Mouse (Mus musculus) 416B (cell line): ENCODE data around the gene Smim1.

ENCODE experiments used
- DNase-seq: peaks from one replicate; pipeline ENCODE4 v3.0.0; 2011; ENCODE audit warnings: low read depth

The Smim1 gene

DNA sequence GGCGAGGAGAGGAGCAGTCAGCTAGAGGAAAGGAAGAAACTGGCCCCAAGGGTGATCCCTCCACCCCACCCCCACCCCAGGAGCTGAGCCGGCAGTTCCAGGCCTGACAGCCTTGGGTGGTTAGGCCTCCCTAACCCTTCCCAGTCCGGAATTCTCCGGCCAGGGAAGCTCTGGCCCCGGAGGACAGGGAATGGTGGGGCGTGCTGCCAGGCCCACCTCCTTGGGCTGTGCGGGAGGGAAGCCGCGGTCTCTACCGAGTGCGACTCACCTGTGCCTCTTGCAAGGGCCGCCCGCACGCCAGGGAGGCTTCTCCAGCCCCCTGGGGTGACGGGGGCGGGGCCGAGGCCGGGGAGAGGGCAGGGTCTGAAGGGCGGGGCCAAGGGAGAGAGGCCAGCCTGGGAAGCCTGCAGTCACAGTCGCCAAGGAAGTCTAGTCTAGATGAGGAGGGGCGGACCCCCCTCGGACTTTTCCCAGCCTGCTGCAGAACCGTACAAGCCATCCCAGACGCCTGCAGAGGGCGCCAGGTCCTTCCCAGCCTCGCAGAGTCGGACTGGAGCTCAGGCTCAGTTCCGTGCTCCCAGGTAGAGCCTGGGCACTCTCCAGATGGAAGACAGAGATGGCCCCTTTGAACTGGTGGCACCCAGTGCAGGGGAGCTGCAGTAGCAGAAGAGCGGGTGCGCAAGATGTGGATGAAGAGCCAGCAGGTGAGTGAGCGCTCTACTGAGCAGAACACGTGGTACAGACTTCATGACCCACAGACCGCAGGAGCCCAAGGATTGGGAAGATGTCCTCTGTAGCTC is at the start of gene Smim1:
TSS of gene Smim1 (minus strand) at position 590 of the 800 bp plus-strand sequence.
- no peak for DNase-seq

GRCm38 (mm10) chr4:154071941-154072340 is 45.9 kb upstream of the Smim1 start:
- no peak for DNase-seq

DNA sequence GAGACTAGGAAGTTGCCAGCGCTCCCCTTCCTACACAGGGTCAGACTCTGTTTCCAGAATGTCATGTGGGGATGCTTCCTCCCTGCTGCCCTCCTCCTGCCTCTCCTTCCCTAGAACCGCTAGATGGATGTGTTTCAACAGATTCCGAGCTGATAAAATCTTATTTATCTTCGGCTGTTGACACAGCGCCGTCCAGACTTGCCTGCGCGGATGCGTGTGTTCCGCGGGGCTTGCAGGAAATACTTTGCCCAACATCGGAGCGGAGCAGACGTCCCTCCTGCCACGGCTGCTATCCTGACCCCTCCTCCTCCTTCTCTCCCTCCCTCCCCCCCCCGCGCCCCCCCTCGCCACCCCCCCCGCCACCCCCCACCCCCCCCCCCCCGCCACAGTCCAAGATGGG is 45.5 kb upstream of the Smim1 start:
- no peak for DNase-seq

DNA sequence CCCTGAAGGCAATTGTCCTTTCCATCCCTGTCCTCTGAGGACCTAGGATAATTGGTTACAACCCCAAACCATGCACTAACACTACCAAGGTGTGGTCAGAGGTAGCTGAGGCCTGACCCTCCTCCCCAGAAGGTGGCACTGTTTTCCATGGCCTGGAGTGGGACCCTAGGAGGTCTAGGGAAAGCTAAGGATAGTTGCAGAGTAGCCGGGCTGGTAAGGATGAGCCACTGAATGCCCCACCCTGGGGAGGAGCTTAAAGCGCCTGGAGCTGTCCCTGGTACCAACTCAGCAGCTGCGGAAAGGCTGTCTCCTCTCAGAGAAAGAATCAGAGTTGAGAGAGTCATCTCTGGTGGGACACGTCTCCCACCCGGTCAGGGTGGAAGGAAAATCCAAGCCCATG is 44.9 kb upstream of the Smim1 start:
- peak; percentile 17 for DNase-seq

DNA sequence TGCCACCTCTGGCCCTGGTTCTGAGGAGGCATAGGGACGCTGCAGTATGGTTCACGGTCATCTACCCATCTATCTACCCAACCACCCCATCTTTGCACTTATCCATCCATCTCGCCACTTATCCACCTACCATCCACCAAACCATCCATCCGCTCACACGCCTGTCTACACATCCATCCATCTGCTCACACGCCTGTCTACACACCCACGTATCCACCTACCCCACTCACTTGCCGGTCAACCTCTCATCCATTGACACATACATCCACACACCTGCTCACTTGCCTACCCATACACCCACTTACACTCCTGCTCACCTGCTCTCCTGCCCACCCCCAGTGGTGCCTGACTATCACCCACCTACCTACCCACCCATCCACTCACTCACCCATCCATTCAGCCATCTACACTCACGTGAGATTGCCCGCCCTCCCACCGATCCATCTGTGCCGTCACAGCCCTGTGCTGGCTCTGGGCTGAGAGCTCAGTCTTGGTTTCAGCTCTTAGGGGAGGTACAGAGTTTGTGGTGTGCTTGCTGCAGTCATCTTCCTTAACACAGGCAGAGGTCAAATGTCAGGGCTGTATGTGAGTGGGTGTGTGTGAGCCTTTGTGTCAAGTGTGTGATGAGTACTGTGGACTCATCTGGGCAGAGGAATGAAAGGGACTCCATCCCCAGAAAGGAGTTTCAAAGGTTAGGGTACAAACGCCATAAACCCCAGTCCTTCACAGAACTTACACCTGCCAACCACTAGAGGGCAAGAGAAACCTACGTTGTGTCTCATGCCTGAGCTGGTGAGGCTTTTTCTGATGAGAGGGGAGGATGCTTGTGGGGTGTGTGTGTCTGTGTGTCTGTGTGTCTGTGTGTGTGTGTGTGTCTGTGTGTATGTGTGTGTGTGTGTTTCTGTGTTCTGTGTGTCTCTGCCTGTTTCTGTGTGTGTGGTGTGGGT is 39.1 kb upstream of the Smim1 start:
- peak; percentile 45 for DNase-seq

- DNase-seq, result no peak
Observed at GRCm38 (mm10) chr4:154057696-154058095, 31.7 kb upstream of the Smim1 start.

DNA sequence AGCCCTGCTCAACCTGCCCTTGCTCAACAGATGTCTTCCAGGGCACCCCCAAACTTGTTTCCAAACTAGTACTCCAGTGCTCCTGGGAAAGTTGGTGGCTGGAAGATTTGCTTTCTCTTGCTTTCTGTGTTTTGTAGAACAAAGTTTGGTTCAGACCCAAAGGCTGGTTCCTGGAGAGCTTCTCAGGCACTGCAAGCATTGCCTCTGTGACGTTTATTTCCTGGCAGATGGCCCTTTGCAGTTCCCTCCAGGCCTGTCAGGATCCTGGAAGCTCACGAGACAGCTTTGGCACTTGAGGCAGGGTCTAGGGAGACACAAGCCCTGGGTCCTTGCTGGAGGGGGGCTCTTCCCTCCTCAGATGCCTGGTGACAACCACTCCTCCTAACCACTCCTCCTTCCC is 30.6 kb upstream of the Smim1 start:
- DNase-seq, result no peak

GRCm38 (mm10) chr4:154056046-154056445 is 30.0 kb upstream of the Smim1 start:
- no peak for DNase-seq

GRCm38 (mm10) chr4:154055482-154055881 is 29.5 kb upstream of the Smim1 start:
- no peak for DNase-seq

DNA sequence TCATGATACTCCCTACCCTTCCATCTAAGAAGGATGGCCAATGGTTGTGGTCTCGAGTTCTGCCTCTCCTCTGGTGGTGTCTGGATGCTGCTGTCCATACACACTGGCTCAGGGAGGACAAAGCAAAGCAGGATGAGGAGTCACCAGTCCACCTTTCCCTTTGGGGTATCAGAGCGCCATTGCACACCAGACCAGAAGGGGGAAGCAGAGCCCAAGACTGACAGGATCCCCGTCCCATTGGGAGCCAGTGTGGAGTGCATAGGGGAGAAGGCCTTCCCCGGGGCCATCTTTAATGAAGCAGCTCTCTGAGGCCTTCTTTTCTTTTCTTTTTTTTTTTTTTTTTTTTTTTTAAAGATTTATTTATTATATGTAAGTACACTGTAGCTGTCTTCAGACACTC is 27.0 kb upstream of the Smim1 start:
- peak; percentile 4 for DNase-seq

- DNase-seq, result no peak
Observed at GRCm38 (mm10) chr4:154051401-154051800, 25.4 kb upstream of the Smim1 start.

- DNase-seq, result no peak
Observed at GRCm38 (mm10) chr4:154045837-154046236, 19.8 kb upstream of the Smim1 start.

GRCm38 (mm10) chr4:154042577-154042976 is 16.5 kb upstream of the Smim1 start, which contains the start of gene Ccdc27:
Gene Ccdc27 (minus strand): TSS chr4:154042677.
- DNase-seq, result no peak

DNA sequence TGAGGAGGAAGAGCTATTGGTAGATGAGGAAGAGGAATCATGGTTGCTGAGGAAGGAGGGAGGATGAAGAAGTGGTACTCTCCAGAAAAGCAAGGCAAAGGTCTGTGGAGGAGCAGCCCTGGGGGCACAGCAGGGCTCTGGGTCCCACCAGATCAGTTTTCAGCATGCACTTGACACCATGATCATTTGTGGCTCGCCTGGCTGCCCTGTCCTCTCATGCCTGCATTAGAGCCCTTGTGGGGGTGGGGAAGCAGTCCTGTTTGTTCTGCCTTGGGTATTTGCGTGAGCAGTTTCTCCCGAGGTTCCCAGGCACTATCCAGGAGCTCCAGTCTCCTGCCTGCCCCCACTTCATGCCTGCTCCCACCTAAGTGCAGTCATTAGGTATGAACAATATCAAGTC is 11.1 kb upstream of the Smim1 start:
- DNase-seq, result no peak

DNA sequence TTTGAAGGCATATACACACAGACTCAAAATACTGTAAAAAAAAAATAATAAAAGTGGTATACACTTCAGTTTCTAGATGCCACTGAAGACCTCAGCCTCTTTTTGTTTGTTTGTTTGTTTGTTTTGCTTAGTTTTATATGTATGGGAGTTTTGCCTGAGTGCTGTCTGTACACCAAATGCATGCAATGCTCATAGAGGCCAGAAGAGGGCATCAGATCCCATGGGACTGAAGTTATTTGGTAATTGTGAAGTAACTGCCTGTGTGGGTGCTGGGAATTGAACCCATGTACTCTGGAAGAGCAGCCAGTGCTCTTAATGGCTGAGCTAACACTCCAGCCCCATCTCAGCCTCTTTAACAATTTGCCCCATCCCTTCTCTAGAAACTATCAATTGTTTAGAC is 2.6 kb upstream of the Smim1 start:
- DNase-seq, result peak; percentile 33

DNA sequence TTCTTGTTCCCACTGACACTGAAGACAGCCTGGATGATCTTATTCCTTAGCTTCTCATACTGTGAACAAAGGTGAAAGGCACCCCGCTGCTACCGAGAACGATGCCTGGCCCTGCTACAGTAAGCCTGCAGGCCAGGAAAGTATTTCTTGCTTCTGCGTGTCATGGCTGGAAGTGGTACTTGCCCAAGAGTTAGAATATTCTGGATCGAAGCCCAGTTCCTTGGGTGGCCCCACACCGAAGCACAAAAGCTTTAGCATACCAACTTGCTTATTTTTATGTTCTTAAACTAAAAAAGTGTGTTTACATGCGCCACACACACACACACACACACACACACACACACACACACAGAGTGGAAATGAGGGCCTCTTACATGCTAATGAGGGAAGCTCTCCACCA is 2.0 kb upstream of the Smim1 start:
- DNase-seq, result no peak

- DNase-seq, result no peak
Observed at GRCm38 (mm10) chr4:154026441-154026761, 371 bp upstream of the Smim1 start.

DNA sequence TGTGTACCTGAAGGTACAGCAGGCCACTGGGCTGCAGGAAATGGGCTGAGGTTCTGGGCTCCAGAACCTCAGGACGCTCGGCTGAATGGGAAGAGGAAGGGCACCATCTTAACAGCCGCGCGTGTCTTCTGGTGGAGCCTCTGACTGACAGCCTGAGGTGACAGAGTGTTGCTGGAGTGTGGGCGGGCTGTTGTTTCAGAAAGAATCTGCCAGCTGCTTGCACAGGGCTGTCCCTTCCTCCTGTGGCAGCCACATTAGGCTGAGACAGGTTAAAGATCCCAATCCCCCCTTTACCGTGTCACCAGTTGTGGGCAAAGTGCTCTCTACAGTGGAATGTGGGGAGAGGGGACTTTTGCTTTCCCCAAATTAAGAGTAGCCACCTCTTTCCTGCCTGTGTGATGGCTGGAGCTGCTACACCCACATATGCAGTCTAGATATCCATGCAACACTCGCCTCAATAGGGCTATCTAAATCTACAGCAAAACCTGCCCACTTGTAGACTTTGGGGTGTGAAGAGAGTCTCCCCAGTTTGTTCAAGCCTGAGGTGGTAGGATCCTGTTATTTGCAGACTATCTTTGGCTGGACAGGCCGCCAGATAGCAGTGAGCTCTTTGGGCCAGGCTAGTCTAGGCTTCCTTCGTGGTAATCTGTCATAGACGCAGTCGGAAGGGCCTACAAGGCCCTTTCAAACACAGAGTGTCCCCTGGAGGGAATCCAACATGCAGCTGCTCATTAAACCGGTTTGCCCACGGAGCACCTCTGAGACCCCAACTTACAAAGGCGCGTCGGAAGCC is 1.1 kb downstream of the Smim1 start:
- DNase-seq, result no peak

GRCm38 (mm10) chr4:154023754-154024601 is 2.1 kb downstream of the Smim1 start:
- DNase-seq, result peak; percentile 7

DNA sequence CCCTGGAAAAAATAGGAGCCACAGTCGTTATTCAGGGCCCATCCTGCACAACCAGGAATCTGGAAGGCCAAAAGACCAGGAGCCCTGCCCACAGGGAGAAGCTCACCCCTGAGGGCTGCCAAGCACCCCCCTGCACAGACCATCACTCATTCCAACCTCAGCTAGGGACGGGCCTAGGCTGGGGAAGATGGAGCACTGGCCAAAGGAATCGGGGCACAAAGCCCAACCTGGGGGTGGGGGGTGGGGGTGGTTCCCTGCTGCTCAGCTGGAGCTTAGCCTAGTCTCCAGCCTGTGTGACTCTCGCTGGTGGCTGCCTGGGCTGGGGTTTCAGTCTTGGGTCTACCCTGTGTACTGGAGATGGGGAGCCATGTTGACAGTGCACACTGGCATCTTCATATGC is 3.2 kb downstream of the Smim1 start:
- DNase-seq, result no peak

- no peak for DNase-seq
Observed at GRCm38 (mm10) chr4:154022407-154022806, 3.6 kb downstream of the Smim1 start.
